Mouse (Mus musculus) embryo, embryonic 9.5 days (tissue): Measurements from ENCODE around the gene Trdmt1.
"Not testable (repeated sequence)": the region's sequence is repeated elsewhere in the genome, so short reads cannot be mapped to it uniquely, and the experiment has no call there.

Experiments
- DNase-seq: peaks from one replicate; pipeline ENCODE4 v3.0.0-alpha.2; 2017; ENCODE audit errors: extremely low spot score

The Trdmt1 gene

DNA sequence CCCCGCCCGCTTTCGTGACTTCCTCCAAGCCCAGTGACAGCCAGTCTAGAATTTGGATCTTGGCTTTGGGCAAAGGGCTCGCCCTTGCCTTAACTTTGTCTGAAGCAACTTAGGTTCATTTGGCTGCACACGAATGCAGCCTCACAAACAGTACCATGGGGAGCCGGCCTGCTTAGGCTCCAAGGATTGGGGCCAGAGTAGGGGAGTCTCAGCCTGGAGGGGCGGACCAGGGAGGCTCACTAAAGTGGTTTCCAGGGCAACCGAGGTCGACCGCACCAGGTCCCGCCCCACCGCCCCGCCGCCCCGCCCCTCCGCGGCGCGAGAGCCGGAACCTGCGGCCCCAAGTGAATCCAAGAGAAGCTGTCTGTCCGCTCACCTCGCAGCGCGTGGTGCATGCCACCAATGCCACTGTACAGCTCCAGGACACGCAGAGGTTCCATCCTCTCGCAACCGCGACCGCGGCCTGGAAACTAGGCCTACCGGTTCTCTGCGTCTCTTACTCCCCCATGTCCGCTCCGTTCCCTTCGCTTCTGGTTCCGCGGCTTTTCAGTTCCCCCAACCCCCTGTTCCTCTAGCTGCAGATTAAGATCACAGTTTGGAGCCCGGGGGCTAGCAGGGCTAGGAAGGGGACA lies at the start of gene Trdmt1:
Gene Trdmt1 (minus strand): TSS at position 476 of the 632 bp plus-strand sequence.
- DNase-seq = peak; percentile 93

DNA sequence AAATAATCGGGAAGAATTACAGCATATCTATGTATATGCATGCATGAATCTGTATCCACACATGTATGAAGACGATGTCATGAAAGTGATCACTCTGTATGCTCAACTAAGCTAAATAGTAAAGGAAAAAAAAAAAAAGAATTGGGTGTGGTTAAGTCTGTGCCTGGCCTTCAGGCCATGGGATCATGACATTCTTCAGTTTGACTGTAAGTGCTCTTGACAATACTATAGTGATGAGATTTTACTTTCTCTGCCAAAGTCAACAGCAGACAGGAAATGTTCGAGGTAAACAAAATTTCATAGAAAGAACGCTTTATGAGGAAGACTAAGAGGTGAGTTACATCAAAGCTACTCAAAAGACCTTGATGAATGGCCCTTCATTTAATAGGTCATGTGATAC lies 48.9 kb upstream of the Trdmt1 start:
- DNase-seq = no peak

DNA sequence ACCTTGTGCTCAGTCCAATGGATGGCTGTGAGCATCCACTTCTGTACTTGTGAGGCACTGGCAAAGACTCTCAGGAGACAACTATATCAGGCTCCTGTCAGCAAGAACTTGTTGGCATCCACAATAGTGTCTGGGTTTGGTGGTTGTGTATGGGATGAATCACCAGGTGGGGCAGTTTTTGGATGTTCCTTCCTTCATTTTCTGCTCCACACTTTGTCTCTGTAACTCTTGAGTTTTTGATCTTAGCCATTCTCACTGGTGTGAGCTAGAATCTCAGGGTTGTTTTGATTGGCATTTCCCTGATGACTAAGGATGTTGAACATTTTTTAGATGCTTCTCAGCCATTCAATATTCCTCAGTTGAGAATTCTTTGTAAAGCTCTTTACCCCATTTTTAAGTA lies 39.3 kb upstream of the Trdmt1 start:
- not testable (repeated sequence) for DNase-seq

DNA sequence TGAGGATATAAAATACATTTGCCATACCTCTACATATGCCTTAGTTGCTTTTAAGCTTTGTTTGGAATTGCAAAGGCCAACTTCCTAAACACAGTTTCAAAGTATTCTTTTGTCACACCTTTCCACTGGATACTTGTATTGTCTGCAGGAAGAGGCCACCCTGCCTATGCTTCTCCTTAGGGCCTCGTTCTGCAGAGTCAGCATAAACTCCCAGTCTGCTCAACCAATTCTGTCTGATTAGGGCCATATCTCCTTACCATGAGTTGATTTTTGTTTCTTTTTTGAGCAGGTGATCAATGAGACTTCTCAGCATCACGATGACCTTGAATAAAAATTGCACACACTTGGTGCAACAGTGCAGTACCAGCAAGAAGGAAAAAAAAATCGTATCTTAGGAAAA lies 37.7 kb upstream of the Trdmt1 start:
- DNase-seq = no peak

DNA sequence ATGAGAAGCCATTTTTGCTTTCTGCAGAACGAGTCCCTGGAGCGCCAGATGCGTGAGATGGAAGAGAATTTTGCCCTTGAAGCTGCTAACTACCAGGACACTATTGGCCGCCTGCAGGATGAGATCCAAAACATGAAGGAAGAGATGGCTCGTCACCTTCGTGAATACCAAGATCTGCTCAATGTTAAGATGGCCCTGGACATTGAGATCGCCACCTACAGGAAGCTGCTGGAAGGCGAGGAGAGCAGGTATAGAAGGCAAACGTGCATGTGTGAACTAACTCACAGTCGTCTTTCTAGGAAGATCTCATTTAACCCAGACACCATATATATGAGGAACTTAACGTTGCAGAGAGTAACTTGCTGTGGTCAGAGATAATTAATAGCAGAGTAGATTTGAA lies 35.5 kb upstream of the Trdmt1 start:
- peak; percentile 28 for DNase-seq

DNA sequence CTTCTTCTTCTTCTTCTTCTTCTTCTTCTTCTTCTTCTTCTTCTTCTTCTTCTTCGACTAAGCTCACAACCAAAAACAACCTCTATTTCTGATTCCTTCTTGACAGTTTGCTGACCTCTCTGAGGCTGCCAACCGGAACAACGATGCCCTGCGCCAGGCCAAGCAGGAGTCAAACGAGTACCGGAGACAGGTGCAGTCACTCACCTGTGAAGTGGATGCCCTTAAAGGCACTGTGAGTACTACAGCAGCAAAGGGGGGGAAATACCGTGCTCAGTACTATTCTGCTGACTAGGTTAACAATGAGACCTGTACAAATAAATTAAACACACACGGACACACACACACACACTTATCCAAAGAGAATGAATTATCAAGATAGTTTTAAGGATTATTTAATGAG lies 34.8 kb upstream of the Trdmt1 start:
- no peak for DNase-seq

DNA sequence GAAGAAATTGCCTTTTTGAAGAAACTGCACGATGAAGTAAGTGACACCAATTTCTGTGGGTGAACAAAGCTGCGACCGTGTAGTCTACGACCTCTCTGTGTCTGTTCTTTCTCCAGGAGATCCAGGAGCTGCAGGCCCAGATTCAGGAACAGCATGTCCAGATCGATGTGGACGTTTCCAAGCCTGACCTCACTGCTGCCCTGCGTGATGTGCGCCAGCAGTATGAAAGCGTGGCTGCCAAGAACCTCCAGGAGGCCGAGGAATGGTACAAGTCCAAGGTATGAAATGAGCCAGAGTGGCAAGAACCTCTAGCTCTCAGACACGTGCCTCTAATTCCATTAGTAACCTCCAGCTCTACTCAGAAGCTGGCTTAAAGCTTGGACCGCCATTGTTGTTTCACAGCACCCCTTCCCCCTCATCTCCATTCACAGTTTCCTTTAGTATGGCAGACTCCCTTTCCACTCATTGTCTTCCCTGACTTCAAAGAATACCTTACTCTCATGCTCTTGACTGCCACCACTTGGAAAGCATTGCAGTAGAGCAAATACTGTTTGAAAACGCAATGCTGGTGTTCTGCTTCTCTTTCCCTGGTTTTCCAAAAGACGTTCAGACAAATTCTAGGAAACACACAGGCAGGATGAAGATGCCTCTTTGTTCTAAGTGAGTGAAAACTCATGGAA lies 34.1 kb upstream of the Trdmt1 start:
- DNase-seq = no peak

DNA sequence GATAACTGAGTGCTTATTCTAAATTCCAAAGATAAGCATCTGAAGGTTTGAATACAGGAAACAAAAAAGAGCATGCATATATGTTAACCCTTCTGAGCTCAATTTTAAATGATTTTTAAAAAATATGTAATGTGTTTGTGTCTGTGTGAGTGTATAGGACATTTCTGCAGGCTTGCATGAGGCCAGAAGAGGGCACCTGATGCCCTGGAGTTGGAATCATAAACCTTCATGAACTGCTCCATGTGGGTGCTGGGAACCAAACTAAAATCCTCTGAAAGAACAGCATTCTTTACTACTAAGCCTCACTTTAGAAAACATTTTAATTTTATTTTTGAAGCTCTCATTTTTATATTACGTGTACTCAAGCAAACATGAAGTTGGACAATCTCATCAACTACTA lies 32.9 kb upstream of the Trdmt1 start:
- no peak for DNase-seq

DNA sequence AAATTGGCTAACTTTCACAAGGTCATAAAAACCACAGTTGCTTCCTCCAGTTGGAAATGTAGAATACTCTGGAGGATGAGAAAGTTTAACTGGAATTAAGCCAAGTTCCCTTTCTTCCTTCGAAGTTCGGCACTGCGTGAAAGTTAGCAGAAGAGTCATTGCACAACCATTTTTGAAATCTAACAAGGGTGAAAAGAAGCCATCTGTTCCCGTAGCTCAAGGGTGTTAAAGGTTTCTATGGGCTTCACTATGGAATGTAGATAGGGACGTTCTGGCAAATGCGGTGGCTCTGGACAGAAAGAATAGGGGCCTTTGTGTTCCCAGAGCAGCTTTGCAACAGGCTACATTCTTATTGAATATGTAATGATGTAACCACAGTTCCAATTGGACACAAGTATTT lies 31.5 kb upstream of the Trdmt1 start:
- peak; percentile 44 for DNase-seq

DNA sequence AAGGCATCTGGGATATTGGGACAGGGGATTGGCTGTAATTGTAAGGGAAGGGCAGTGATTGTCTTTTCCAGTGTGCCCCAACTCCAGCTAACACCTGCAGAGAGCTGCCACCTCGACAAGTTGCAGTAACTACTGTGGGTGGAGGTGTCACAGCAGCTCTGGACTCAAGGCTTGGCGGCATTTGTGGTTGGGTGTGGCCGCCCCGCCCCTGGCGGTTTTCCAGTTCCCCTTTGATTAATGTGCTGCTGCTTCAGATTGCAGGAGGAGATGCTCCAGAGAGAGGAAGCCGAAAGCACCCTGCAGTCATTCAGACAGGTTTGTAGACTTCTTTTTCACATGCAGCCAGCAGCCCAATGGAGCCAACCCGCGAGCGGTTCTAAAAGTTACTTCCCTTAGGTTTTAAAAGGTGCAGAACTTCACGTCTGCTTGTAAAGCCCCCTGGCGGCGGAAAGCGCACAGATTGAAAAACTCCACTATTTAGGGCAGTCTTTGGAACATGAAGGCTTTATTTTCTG lies 30.9 kb upstream of the Trdmt1 start:
- DNase-seq = peak; percentile 72

DNA sequence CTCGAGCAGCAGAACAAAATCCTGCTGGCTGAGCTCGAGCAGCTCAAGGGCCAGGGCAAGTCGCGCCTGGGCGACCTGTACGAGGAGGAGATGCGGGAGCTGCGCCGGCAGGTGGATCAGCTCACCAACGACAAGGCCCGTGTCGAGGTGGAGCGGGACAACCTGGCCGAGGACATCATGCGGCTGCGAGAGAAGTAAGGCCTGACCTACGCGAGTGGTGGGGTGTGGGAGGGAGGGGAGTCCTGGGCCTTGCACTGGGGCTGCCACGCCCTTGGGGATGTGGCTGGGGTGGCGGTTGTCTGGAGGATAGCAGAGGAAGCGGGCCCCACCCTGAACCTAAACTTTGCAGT lies 30.3 kb upstream of the Trdmt1 start:
- DNase-seq = peak; percentile 59

DNA sequence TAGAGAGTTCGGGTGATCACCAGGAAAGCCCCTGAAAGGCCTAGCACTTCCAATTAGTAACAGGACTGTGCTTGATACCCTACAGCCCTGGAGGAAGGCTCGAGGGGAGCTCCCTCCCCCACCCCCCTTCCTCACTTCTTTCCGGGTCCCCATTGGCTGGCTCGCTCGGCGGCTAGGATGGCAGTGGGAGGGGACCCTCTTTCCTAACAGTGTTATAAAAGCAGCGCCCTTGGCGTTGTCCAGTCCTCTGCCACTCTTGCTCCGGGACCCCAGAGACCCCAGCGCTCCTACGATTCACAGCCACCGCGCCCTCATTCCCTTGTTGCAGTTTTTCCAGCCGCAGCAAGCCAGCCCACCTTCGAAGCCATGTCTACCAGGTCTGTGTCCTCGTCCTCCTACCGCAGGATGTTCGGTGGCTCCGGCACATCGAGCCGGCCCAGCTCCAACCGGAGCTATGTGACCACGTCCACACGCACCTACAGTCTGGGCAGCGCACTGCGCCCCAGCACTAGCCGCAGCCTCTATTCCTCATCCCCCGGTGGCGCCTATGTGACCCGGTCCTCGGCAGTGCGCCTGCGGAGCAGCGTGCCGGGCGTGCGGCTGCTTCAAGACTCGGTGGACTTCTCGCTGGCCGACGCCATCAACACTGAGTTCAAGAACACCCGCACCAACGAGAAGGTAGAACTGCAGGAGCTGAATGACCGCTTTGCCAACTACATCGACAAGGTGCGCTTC lies 29.8 kb upstream of the Trdmt1 start:
- peak; percentile 92 for DNase-seq

DNA sequence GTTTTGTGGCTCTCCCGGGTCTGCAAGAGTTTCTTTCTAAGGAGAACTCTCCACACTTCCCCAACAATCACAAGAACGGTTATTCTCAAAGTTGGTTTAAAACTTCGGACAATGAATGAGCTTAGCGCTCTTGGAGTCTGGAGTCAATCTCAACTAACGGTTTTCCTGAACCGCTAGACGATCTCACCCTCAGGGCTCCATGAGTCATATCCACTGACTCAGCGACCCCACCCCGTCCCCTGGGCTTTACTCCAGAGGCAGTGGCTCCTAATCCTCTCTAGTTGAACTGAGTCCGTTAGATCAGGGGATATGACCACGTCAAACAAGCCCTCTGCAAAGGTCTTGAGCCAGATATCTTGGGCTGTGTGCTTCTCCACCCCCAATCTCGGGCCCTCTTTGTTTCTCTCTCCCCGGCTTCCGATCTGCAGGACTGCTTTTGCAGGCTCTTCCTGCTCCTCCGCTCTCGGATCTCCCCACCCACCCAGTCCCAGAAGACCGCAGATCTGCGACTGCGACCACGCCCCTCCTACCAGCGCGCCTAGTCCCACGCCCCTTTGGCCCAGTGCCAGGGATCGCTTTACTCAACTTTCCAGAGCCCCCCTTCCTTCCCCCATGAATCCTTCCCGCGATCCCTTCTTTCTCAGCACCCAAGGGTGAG lies 29.1 kb upstream of the Trdmt1 start, which contains the start of gene Vim:
Gene Vim (plus strand): TSS at position 520 of the 658 bp plus-strand sequence.
- peak; percentile 94 for DNase-seq

DNA sequence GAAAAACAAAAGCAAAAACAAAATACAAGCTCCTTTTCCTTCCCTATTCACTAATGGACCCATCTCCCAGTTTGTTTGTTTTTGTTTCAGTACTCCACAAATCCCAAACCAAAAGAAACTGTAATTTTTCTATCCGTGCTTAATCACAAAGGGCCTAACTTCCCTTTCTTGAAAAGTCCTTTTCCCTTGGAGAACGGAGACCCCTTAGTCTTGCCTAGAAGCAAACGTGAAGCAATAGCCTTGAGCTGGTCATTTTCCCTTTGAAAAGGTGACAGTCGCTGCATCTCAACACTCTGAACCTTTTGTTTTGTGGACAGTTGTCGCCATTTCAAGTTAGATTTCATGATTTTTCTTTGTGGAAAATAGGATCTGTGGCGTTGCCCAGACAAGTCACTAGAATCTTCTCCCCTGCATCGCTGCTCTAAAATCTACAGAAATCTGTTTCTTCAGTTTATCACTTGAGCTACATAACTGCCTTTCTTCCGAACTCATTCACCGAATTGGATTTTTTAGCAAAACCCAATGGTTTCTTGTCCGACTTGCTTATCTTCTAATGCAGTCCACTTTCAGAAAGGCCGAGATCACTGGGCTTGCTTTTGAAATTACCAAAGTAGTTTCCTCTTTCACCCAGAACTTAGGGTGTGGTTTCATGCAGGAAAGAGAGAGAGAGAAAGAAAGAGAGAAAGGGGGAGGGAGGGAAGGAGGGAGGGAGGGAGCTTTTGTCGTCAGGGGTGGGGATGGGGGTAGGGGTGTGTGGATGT lies 28.4 kb upstream of the Trdmt1 start:
- DNase-seq = peak; percentile 48

DNA sequence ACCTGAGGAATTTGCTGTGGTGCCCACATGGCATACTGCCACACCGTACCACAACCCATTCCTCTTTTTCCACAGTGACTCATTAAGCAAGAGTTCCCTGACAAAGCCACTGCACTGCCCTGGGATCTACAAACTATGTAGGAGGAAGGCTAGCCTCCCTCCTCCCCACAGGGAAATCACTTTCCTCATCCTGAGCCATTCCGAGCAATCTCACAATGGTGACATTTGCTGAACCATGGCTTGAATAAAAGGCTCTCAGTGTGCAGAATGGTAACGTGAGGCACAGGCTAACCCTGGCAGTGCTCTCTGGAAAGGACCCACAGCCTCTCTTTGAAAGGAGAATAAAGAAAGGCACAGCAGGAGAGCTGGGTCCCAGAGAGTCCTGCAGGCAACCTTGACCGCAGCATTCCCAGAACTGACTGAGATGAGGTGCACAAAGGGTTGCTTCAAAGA lies 27.7 kb upstream of the Trdmt1 start:
- DNase-seq = peak; percentile 33

DNA sequence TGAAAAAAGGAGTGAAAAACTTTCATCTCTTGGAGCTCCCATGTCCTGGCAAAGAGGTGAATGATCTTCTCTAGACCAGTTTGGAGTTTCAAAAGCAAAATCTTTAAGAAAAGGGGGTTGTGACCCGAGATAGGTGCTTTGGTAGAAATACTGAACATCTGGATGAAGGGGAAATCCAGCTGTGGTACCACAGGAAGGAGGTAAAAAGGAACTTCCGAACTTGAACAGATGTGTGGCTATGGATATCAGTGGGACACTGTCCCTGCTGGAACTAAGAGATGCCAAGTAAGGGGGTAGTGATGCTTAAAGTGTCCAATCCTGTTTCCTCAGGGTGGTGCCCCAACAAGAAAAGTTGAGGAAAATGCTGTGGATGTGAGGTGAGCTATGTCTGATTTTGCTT lies 25.7 kb upstream of the Trdmt1 start:
- DNase-seq = no peak

DNA sequence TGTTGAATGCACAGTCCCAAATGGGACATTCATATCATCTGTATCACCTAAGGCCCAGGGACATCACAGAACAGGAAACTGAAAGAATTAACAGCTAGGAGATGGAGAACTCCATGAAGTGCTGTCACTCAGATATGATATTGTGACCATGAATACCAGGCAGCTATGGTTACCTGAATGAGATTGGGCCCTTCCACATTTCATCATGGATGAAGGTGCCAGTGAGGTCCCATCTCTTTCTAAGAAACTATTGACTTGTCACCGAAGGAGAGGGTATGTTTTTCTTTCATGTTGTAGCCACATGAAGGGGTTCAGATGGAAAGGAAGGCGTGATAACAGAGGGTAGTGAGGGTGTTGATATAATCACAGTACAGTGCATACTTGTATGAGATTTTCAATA lies 15.9 kb upstream of the Trdmt1 start:
- no peak for DNase-seq

DNA sequence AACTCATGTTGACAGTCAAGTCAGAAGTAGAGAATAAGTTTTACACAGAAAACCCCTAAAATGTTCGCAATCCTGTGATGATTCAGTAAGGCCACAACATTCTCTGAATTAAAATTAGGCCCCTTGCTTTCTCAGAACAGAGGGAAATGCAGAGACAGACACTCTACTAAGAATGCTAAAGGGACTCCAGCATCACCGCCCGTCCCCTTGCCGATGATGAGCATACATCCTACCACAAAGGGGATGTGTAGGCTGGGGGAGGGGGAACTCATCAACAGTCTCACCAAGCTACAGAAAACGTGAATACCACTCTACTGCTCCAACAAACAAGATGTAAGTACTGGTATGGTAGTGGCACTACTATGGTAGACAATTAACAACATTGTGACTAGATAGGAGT lies 15.3 kb upstream of the Trdmt1 start:
- no peak for DNase-seq

DNA sequence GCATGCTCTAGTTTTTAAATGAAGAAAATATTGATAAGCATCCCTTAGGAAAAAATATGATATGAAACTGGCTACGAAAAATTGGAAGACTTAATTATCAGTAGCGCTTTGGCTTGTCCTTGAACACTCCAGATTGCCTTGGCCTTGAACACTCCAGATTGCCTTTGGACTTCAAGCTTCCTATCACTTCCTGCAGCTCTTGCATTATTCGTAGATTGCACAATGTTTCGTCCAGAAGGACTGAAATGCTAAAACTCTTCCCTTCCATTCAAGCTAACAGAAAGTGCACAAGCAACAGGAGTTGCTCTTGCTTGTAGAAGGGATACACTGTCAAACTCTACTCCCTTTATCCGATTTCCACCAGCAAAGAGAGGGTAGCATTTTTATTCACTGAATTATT lies 14.8 kb upstream of the Trdmt1 start:
- no peak for DNase-seq

DNA sequence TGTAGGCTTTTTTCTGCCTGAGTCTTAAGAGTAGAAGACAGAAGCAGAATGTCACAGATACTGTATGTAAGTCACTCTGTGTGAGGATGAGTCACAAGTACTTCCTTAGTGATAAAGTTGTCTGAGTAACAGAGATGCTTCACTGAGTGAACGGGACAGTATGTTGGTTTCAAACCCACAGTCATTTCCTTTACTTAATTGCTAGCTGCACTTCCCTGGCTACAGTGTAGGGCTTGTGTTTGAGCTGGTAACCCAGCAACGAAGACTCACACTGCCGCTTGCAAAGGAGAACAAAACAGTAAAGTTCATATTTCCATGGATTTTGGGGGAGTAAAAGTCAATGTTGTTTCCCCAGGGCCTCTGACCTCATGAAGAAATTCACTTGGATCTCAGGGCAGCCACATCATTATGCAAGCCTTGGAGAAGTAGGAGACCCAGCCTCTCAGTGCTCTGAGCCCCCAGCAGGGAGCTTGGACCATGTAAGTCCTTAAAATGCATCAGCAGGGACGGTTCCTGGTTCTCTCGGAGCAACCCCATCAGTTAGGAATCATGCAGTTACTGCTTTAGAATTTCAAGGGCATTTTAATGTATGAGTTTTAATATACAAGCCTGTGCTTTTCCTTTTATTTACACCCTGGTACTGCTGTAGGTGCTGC lies 14.3 kb upstream of the Trdmt1 start:
- no peak for DNase-seq
